Mouse (Mus musculus): ENCODE results near the gene Hhipl1.

- TF ChIP-seq POLR2A (IDR thresholded peaks at IDR 0.05; ENCODE audit: control insufficient read depth, extremely low read depth, insufficient read depth, low read length, poor library complexity) (no peak), CTCF (IDR thresholded peaks at IDR 0.05; ENCODE audit: borderline replicate concordance, control insufficient read depth, extremely low read depth, insufficient read depth, low read length, poor library complexity) (no peak)
Measured at GRCm38 (mm10) chr12:108348151-108348550, 42.1 kb downstream of the Hhipl1 start.

All from thymus, adult 2 months (tissue).